Mouse (Mus musculus) liver, postnatal 0 days (tissue): ENCODE data around the gene Kctd5.

Source experiments
- CTCF ChIP-seq: sonication (generic); IDR thresholded peaks from 2 replicates; pipeline ENCODE4 v1.5.1; 2016; ENCODE audit warnings: antibody characterized with exemption, low read depth
- EP300 ChIP-seq: IDR thresholded peaks from 2 replicates; pipeline ENCODE4 v1.6.1; 2016; ENCODE audit warnings: antibody characterized with exemption, low read depth, mild to moderate bottlenecking

DNA sequence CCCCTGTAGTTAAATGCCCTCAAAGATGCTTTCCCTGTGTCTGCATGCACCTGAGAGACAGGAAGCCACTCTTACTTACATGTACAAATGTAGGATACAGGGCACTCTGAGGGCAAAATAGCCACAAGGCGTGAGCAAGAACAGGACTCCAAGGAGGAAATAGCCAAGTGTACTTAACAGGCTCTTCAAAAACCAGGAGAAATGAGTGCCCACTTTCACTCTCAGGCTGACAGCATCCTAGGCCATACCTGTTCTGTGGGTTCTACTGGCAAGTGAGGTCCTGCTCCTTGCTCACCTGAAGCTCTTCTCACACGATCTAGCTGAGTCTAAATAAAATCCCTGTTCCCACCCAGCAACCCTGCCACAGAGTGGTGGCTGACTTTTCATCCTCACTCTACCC is 3.8 kb upstream of the Kctd5 start:
- TF ChIP-seq CTCF: no peak
- TF ChIP-seq EP300: no peak
